Mouse (Mus musculus): ENCODE measurements around the gene Igsf6. TPM values are rescaled to one million over a fixed set of nuclear protein-coding genes. Genes with fewer than 3 reads are reported as not detected.

The Igsf6 gene
- polyA plus RNA-seq, 1 experiment from 2014 or later, result 10.2 TPM

DNA sequence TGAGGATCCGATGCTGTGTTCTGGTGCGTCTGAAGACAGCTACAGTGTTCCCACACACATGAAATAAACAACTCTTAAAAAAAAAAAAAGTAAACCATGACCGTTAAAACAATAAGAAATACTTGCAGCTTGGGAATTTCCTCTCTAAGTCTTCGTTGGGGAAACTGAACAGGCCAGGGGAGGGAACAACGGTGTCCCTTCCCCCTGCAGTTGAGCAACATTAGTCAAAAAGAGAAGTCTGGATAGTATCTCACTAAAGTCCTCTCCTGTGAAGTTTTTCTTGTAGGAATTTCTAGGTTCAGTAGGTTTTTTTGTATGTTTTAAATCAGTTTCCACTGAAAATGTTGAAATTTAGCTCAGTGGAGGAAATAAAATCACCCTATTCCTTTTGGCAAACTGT is 1.9 kb downstream of the Igsf6 start:
- DNase-seq (ENCODE audit: low spot score) (no peak), ATAC-seq (replicated peaks; ENCODE audit: low FRiP score) (no peak)
- Histone ChIP-seq H3K9ac (ENCODE audit: low read depth, low read length) (no peak overlapping the region), H3K9me3 (ENCODE audit: control insufficient read depth, low read length) (no peaks in the 10 kb centered on the region), H3K4me2 (no peak overlapping the region), H3K27ac (ENCODE audit: low read depth, low read length) (no peak overlapping the region), H3K4me1 (replicated peaks; ENCODE audit: control insufficient read depth, insufficient read depth, low read length) (no peaks in the 10 kb centered on the region), H3K4me3 (ENCODE audit: low read depth, low read length) (no peak overlapping the region), H3K27me3 (replicated peaks; ENCODE audit: control insufficient read depth, insufficient read depth, low read length) (no peaks in the 10 kb centered on the region), H3K36me3 (ENCODE audit: control insufficient read depth, insufficient read depth, low read length) (peaks cover 12% of the 10 kb centered on the region; the same call in 1 of the 2 replicates)
- 70% methylated on average over 5 of the region's 5 CpGs for WGBS

DNA sequence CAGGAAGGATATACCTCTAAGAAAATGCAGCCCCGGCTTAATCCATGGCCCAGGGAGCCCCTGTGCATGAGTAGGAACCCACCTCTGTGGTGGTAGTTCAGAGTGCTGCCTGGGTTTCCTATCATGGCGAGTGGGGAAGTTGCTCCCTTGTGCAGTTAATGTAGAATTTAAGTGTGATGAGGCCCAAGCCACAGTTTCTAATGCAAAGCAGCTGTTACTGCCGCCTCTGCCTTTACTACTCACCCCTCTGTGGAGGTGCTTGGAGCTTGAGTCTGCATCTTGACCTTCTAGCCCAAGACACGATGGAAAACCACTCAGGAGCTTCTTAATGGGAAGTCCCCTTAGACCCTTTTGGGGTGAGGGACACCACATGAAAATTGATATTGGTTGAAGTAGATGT is 3.1 kb downstream of the Igsf6 start:
- no peak overlapping the region for H3K4me3 ChIP-seq (ENCODE audit: low read depth, low read length)
- DNase-seq (ENCODE audit: low spot score), result no peak
- H3K27ac ChIP-seq (ENCODE audit: low read depth, low read length), result no peak overlapping the region
- 87% methylated on average over 4 of the region's 4 CpGs for WGBS
- no peaks in the 10 kb centered on the region for H3K27me3 ChIP-seq (replicated peaks; ENCODE audit: control insufficient read depth, insufficient read depth, low read length)
- no peaks in the 10 kb centered on the region for H3K9me3 ChIP-seq (ENCODE audit: control insufficient read depth, low read length)
- peaks cover 9% of the 10 kb centered on the region; the same call in 1 of the 2 replicates for H3K36me3 ChIP-seq (ENCODE audit: control insufficient read depth, insufficient read depth, low read length)
- ATAC-seq (replicated peaks; ENCODE audit: low FRiP score), result no peak
- no peaks in the 10 kb centered on the region for H3K4me1 ChIP-seq (replicated peaks; ENCODE audit: control insufficient read depth, insufficient read depth, low read length)
- no peak overlapping the region for H3K9ac ChIP-seq (ENCODE audit: low read depth, low read length)
- no peak overlapping the region for H3K4me2 ChIP-seq

DNA sequence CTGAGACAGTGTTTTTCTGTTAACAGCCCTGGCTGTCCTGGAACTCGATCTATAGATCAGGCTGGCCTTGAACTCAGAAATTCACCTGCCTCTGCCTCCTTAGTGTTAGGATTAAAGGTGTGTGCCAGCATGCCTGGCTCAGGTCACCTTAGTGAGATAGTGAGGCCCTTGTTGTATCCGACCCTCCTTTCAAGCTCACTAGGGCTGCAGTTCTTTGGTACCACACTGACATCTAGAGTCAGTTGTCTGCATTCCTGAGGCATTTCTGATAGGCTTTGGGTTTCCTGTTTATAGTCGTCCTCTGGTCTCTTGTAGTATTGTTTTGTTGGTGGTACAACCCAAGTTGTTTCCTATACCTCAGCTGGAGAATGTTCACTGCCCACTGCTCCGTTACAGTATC is 10.1 kb downstream of the Igsf6 start:
- Histone ChIP-seq H3K4me3 (ENCODE audit: low read depth, low read length) (no peak overlapping the region), H3K27ac (ENCODE audit: low read depth, low read length) (no peak overlapping the region), H3K4me1 (replicated peaks; ENCODE audit: control insufficient read depth, insufficient read depth, low read length) (no peaks in the 10 kb centered on the region), H3K9ac (ENCODE audit: low read depth, low read length) (no peak overlapping the region), H3K9me3 (ENCODE audit: control insufficient read depth, low read length) (no peaks in the 10 kb centered on the region), H3K4me2 (no peak overlapping the region), H3K36me3 (ENCODE audit: control insufficient read depth, insufficient read depth, low read length) (no peaks in the 10 kb centered on the region), H3K27me3 (replicated peaks; ENCODE audit: control insufficient read depth, insufficient read depth, low read length) (no peaks in the 10 kb centered on the region)
- ATAC-seq (replicated peaks; ENCODE audit: low FRiP score) (no peak; the same call in 1 of the 2 replicates), DNase-seq (ENCODE audit: low spot score) (no peak)
- WGBS, result 56% methylated on average over 4 of the region's 4 CpGs

DNA sequence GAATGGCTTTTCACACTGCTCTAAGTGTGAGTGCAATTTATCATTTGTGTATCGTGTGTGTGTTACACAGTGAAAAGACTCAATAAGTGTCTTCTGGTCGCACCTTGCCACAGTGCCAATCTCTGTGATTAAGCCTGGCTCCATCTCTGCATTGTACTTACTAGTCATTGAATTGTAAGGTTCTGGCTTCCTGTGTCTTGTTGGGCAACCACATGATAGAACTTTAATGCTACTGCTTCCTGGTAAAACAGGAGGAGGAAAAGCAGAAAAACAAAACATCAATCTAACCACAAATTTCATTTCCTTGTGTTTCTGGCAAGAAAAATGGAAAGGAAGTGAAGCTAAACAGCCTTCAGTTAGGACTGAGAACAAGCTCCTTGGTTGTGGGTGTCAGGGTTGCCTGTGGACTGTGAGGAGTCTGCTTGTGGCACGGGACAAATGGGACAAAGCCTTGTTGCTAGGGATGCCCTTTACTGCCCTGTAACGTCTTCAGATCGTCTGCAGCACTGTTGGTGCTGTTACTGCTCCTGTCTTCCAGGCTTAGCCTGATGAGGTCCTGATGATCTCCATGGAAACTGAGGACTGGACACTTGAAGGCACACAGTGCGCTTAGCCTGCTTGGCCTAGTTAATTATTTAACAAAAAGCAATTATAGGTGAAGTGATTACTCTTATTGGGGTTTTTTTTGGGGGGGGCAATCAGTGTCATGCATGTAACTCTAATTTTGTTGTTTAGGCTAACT is 14.7 kb downstream of the Igsf6 start:
- DNase-seq (ENCODE audit: low spot score), result no peak
- Histone ChIP-seq H3K27ac (ENCODE audit: low read depth, low read length) (no peak overlapping the region), H3K4me3 (ENCODE audit: low read depth, low read length) (no peak overlapping the region), H3K9me3 (ENCODE audit: control insufficient read depth, low read length) (no peaks in the 10 kb centered on the region), H3K27me3 (replicated peaks; ENCODE audit: control insufficient read depth, insufficient read depth, low read length) (no peaks in the 10 kb centered on the region), H3K4me2 (no peak overlapping the region), H3K9ac (ENCODE audit: low read depth, low read length) (no peak overlapping the region), H3K4me1 (replicated peaks; ENCODE audit: control insufficient read depth, insufficient read depth, low read length) (no peaks in the 10 kb centered on the region), H3K36me3 (ENCODE audit: control insufficient read depth, insufficient read depth, low read length) (no peaks in the 10 kb centered on the region)
- 74% methylated on average over 6 of the region's 6 CpGs for WGBS
- ATAC-seq (replicated peaks; ENCODE audit: low FRiP score), result no peak

DNA sequence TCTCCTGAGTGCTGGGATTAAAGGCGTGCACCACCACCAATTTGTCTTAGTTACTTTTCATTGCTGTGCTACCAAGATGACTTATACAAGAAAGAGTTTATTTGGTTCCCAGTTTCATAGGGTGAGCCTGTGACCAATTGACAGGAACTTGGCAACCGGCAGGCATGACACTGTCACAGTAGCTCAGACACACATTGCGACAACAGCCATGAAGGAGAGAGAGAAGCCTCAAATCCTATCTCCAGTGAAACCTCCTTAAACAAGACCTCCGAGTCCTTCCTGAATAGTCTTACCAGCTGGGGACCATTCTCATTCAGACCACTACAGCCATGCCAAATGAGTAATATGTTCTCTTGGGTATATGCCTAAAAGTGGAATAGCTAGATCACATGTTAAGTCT is 21.3 kb downstream of the Igsf6 start:
- DNase-seq (ENCODE audit: low spot score) (no peak), ATAC-seq (replicated peaks; ENCODE audit: low FRiP score) (no peak)
- no peaks in the 10 kb centered on the region for H3K4me1 ChIP-seq (replicated peaks; ENCODE audit: control insufficient read depth, insufficient read depth, low read length)
- peaks cover 3% of the 10 kb centered on the region for H3K36me3 ChIP-seq (ENCODE audit: control insufficient read depth, insufficient read depth, low read length)
- no peak overlapping the region for H3K4me3 ChIP-seq (ENCODE audit: low read depth, low read length)
- 86% methylated on average over 4 of the region's 4 CpGs for WGBS
- no peak overlapping the region for H3K27ac ChIP-seq (ENCODE audit: low read depth, low read length)
- H3K9me3 ChIP-seq (ENCODE audit: control insufficient read depth, low read length), result no peaks in the 10 kb centered on the region
- H3K9ac ChIP-seq (ENCODE audit: low read depth, low read length), result no peak overlapping the region
- no peaks in the 10 kb centered on the region for H3K27me3 ChIP-seq (replicated peaks; ENCODE audit: control insufficient read depth, insufficient read depth, low read length)
- H3K4me2 ChIP-seq, result no peak overlapping the region

DNA sequence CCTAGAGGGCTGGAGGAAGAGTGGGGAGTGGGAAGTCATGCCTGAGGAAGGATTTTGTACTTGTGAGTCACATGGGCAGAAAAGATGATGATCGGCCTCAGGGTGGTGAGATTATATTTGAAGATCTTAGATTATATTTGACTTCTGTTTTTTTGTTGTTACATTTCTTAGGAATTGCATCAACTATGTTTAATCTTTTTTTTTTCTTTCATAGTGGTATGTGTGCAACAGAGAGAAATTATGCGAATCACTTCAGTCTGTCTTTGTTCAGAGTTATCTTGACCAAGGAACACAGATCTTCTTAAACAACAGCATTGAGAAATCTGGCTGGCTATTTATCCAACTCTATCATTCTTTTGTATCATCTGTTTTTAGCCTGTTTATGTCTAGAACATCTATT is 26.7 kb downstream of the Igsf6 start:
- Histone ChIP-seq H3K27ac (ENCODE audit: low read depth, low read length) (no peak overlapping the region), H3K9ac (ENCODE audit: low read depth, low read length) (no peak overlapping the region), H3K9me3 (ENCODE audit: control insufficient read depth, low read length) (no peaks in the 10 kb centered on the region), H3K4me1 (replicated peaks; ENCODE audit: control insufficient read depth, insufficient read depth, low read length) (no peaks in the 10 kb centered on the region; the same call in none of the 2 replicates), H3K36me3 (ENCODE audit: control insufficient read depth, insufficient read depth, low read length) (no peaks in the 10 kb centered on the region; the same call in 1 of the 2 replicates), H3K27me3 (replicated peaks; ENCODE audit: control insufficient read depth, insufficient read depth, low read length) (no peaks in the 10 kb centered on the region), H3K4me3 (ENCODE audit: low read depth, low read length) (no peak overlapping the region), H3K4me2 (no peak overlapping the region)
- no peak for ATAC-seq (replicated peaks; ENCODE audit: low FRiP score)
- DNase-seq (ENCODE audit: low spot score), result no peak
- WGBS, result 88% methylated on average over 2 of the region's 2 CpGs

DNA sequence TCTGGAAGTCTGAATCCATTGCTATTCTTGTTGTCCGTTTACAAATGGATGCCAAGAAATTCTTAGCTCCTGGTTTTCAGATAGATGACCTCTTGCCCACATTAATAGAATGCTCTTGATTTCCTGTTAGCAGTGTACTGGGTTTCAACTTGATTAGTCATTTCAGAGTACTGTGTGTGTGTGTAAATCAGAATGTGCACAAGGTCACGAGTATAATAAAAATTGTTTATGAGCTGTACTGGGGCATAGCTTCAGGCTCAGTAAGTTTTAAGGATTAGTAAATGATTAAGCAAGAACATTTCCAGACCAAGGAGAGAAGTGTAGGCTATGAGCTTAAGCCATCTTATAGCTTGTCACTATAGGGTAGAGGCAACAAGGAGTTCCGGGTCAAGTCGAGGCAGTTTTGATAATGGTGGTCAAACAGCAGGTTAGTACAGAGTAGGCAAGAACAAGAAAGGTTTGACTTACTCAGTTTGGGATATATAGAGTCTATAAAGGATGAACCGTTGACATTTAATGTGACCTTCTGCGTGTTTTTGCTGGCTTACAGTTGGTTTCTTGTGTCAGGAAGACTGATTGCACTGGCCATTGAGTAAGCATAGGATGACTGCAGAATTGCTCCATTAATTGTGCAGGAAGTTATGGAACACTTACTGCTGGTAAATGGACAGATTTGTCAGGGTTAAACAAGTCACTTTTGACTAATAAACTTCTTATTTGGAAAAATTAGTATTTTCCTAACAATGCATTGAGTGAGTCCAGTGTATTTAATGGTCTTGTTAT is 28.5 kb downstream of the Igsf6 start:
- Histone ChIP-seq H3K4me1 (replicated peaks; ENCODE audit: control insufficient read depth, insufficient read depth, low read length) (no peaks in the 10 kb centered on the region; the same call in none of the 2 replicates), H3K27ac (ENCODE audit: low read depth, low read length) (no peak overlapping the region), H3K4me3 (ENCODE audit: low read depth, low read length) (no peak overlapping the region), H3K4me2 (no peak overlapping the region), H3K27me3 (replicated peaks; ENCODE audit: control insufficient read depth, insufficient read depth, low read length) (no peaks in the 10 kb centered on the region), H3K36me3 (ENCODE audit: control insufficient read depth, insufficient read depth, low read length) (no peaks in the 10 kb centered on the region), H3K9ac (ENCODE audit: low read depth, low read length) (no peak overlapping the region), H3K9me3 (ENCODE audit: control insufficient read depth, low read length) (no peaks in the 10 kb centered on the region)
- ATAC-seq (replicated peaks; ENCODE audit: low FRiP score) (no peak), DNase-seq (ENCODE audit: low spot score) (no peak)
- 87% methylated on average over 6 of the region's 6 CpGs for WGBS

DNA sequence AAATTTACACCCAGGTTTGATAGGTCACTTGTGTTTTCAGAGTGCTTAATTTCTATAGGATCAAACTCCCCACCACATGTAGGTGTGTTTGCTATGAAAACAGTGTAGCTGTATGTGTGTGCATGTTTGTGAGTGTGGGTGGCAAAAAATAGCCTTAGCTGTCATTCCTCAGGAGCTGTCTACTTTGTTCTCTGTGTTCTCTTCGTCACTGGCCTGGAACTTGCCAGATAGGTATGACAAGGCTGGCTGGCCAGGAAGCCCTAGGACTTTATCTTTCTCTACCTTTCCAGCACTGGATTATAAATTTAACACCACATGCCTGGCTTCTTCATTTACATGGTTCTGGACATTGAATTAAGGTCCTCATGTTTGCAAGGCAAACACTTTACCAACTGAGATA is 30.1 kb downstream of the Igsf6 start:
- WGBS, result 52% methylated on average over 1 of the region's 1 CpGs
- H3K9ac ChIP-seq (ENCODE audit: low read depth, low read length), result no peak overlapping the region
- H3K4me2 ChIP-seq, result no peak overlapping the region
- no peaks in the 10 kb centered on the region for H3K36me3 ChIP-seq (ENCODE audit: control insufficient read depth, insufficient read depth, low read length)
- peaks cover 8% of the 10 kb centered on the region for H3K4me1 ChIP-seq (replicated peaks; ENCODE audit: control insufficient read depth, insufficient read depth, low read length)
- H3K27ac ChIP-seq (ENCODE audit: low read depth, low read length), result no peak overlapping the region
- H3K9me3 ChIP-seq (ENCODE audit: control insufficient read depth, low read length), result no peaks in the 10 kb centered on the region
- DNase-seq (ENCODE audit: low spot score), result no peak
- no peak overlapping the region for H3K4me3 ChIP-seq (ENCODE audit: low read depth, low read length)
- no peak for ATAC-seq (replicated peaks; ENCODE audit: low FRiP score)
- H3K27me3 ChIP-seq (replicated peaks; ENCODE audit: control insufficient read depth, insufficient read depth, low read length), result no peaks in the 10 kb centered on the region

DNA sequence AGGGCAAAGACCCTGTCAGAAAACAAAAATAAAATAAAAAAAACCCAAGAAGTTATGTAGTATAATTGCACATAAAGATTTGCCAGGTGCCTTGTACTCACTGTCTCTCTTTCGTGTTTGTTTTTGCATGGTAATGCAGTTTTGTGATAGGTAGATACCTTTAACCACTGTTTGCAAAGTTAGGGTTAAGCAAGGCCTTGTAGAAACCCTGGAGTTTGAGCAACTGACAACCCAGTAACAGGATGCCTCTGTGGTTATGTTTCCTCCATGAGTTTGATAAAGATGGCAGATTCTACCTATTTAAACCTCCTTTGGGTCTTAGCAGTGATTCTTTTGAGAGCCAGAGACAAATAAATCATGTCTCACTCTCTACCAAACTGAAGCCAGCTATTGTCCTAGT is 30.9 kb downstream of the Igsf6 start:
- Histone ChIP-seq H3K36me3 (ENCODE audit: control insufficient read depth, insufficient read depth, low read length) (no peaks in the 10 kb centered on the region), H3K4me1 (replicated peaks; ENCODE audit: control insufficient read depth, insufficient read depth, low read length) (peaks cover 8% of the 10 kb centered on the region), H3K27ac (ENCODE audit: low read depth, low read length) (no peak overlapping the region), H3K4me3 (ENCODE audit: low read depth, low read length) (no peak overlapping the region), H3K4me2 (no peak overlapping the region), H3K9ac (ENCODE audit: low read depth, low read length) (no peak overlapping the region), H3K27me3 (replicated peaks; ENCODE audit: control insufficient read depth, insufficient read depth, low read length) (no peaks in the 10 kb centered on the region), H3K9me3 (ENCODE audit: control insufficient read depth, low read length) (no peaks in the 10 kb centered on the region)
- no peak for DNase-seq (ENCODE audit: low spot score)
- no peak for ATAC-seq (replicated peaks; ENCODE audit: low FRiP score)
- WGBS, result 77% methylated on average over 1 of the region's 1 CpGs
